Mouse (Mus musculus) brain, embryonic 18.5 days (tissue): ENCODE data around the gene Rnf121.

Source experiments
- DNase-seq: peaks from one replicate; pipeline ENCODE4 v3.0.0-alpha.2; 2012; ENCODE audit warnings: low read depth, low spot score

Rnf121 gene

DNA sequence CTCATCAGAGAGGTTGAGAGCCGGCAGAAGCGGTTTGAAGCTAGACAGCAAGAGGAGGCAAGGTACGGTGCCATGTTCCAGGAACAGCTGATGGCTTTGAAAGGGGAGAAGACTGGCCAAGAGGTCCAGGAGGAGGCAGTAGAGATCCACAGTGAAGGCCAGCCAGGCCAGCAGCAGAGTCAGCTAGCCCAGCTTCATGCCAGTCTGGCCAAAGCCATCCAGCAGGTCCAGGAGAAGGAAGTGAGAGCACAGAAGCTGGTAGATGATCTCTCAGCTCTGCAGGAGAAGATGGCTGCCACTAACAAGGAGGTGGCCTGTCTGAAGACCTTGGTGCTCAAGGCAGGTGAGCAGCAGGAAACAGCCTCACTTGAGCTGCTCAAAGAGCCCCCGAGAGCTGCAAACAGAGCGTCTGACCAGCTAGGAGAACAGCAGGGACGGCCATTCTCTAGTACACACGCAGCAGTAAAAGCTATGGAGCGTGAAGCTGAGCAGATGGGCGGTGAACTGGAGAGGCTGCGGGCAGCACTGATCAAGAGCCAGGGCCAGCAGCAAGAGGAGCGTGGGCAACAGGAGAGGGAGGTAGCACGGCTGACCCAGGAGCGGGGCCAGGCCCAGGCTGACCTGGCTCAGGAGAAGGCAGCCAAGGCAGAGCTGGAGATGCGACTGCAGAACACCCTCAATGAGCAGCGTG, 65.7 kb downstream of the Rnf121 start:
- DNase-seq = no peak

DNA sequence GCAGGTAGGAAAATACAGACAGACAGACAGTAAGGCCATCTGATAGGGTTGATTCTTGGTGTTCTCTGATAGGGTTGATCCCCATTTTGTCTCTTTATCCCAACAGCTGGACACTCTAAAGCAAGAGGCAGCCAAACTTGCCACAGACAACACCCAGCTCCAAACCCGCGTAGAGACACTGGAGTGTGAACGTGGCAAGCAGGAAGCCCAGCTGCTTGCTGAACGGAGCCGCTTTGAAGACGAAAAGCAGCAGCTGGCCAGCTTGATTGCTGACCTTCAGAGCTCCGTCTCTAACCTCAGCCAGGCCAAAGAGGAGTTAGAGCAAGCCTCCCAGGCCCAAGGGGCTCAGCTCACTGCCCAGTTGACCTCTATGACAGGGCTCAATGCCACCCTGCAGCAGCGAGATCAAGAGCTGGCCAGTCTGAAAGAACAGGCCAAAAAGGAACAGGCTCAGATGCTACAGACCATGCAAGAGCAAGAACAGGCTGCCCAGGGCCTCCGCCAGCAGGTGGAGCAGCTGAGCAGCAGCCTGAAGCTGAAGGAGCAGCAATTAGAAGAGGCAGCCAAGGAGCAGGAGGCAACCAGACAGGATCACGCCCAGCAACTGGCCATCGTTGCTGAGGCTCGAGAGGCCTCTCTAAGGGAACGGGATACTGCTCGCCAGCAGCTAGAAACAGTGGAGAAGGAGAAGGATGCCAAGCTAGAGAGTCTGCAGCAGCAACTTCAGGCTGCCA, 66.9 kb downstream of the Rnf121 start:
- peak; percentile 18 for DNase-seq

DNA sequence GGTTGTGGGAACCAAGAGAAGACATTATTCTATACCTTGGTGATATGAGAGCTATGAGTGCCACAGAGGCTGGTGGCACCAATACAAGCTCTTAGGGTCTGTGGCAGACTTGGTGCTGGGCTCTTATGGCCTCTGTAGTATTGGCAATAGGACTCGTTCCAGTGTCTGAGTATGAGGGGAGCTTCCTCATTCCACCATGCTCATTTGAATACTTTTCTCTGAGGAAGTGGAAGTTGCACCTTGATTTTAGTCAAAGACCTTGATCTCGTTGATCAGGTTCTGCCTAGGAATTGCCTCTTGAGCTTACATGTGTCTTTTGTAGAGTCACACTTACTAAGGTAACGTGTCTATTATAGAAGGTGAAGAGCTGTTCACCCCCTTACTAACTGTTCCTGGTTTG, 71.0 kb downstream of the Rnf121 start:
- DNase-seq = no peak

DNA sequence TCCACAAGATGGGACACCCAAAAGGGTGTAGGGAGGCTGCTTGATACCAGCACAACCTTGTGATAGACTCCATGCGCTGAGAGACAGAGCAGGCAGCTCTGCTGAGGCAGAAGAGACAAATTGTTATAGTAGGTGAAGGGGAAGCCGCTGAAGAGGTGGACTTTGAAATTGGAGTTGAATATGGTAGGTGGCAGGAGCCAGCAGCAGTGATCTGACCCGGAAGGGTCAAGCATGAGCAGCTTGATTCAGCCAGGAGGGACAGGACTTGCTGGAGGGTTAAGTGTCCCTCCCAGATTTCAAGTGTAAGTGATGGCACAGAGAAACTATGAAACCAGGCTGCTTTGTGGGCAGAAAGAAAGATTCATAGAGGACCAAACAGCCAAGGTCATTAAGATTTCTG, 80.2 kb downstream of the Rnf121 start:
- no peak for DNase-seq

DNA sequence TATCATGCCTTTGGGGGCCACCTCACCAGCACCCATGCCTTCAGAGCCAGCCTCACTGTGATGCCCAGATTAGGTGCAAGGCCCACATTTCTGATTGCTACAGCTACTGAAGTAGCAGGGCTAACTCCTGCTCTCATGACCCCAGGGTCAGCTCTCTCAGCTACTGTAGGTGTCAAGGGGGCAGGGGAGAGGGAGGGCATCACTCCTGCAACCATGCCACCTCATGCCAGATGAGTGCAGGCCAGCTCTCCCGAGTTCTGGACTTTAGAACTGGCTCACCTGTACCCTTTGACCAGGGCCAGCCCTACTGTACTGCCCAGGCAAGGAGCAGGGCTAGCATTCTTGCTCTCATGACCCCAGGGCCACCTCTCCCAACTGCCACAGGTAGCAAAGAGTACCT, 82.5 kb downstream of the Rnf121 start:
- no peak for DNase-seq

DNA sequence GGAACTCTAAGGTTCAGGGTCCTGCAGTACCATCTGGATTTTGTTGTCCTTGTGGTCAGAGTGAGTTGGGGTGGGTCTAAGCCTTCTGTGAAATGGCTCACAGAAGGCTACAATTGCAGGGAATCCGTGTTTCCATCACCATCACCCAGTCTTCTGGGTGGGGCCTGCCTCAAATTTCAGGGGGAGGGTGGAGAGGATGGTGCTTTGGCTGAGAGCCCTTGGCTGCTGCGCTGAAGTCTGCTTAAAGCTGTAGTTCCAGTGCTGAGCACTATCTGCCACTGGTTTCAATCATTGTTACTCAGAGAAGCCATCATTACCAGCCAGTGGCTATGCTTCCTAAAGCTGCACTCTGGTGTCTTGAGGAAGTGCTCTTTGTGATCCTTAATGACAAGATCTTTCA, 90.8 kb downstream of the Rnf121 start:
- no peak for DNase-seq

DNA sequence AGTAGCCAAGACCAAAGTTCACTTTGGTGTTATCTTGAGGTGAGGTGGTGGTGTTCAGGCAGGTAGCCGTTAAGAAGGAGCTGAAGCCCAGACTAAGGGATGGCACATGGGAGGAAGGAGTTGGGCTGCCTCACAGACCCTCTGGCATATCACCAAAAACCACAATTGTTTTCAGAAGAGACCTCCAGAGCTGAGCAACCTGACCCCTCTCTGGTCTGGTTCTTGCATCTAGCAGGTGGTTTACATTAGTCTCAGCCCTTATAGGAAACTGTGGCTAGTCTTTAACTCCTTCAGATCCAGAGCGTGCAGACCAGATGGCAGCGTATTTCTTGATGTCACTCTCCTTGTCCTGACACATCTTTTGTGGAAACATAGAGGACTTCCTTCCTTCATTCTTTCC, 91.5 kb downstream of the Rnf121 start:
- DNase-seq = no peak

DNA sequence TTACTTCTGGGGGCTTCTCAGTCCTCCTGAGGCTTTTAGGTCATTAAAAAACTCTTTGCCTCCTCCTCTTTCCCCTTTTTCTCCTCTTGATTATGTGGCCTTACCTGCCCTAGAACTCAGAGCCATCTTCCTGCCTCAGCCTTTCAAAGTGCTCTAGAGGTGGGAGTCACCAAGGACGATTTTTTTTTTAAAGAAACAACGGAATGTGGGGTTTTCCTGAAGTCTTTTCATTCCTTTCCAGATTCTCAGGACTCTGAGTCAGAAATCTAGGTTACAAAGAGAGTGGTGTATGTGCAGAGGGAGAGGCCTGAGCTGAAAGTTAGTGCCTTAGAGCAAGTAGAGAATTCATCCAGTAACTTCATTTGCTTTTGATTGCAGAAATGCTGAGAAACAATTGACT, 93.5 kb downstream of the Rnf121 start:
- no peak for DNase-seq

DNA sequence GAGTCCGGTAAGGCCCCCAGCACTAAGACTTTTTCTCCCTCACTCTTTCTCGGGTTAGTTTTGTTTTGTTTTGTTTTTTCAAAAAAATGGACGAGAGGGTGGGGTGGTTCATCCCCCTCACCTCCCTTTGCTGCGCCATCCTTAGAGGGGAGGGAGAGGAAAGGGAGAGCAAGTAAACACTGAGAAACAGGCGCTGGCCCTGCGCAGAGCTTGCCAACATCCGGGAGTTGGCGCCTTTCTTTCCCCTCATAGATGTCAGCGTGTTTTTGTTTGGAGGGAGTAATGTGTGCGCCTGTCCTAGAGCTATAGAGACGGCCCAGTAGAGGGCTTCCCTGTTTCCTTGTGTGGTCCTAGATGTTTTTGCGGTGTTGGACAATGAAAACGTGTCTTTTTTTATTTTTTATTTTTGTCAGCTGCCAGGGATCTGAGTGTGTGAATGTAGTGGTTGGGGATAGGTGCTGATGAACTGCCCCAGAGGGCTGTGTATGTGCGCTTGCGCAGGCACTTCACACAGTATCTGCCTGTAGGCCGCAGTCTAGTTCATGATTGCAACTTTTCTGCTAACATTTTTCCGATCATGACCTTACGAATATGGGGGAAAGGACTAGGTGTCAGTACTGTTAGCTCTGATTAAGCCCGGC, 94.3 kb downstream of the Rnf121 start:
- peak; percentile 76 for DNase-seq

DNA sequence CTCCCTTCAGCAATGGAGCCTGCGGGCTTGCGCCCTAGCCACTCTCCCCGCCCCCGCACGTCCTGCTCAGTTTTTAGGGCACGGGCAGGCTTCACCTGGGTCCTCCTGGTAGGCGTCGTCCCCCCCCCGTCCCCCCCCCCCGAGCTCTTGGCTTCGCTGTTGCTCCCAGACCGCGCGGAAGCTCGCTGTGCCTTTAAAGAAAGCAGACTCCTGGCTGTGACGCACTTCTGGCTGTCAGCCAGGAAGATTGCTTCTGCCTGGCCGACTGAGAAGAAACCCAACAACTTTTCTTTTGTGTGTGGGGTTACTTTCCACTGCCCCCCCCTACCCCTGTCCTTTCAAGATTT, 94.9 kb downstream of the Rnf121 start:
- peak; percentile 87 for DNase-seq

DNA sequence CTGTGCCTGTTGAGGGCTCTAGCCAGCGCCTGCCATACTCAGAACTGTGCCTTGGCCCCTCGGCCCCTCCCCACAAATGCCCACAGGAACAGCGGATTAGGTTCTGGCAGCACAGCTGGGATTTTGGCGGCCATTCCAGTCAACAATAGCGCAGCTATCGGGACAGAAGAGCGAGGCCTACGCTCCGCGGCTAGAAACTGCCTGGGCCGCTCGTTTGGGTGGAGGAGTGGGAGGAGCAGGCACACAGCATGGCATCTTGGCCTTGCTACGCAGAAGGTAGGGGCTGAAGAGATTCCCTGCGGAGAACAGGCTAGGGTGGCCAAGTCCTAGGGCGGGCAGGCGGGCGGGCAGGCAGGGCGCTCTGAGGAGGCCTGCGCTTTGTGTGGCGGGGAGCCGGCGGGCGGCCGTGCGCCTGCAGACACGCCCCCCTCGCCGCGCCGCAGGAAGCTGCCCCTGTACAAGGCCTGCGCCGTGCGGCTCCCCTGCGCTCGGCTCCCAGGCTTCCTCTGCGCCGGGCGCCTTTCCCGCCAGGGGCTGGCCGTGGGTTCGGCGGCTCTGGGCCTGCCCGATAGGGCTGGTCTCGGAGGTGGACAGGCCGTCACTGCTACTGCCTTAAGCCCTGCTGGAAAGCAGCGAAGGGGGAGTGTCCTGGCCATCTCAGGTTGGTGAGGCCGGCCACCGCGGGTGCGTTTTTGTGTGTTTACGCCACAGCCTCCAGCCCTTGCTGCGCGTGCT, 95.4 kb downstream of the Rnf121 start:
- peak; percentile 69 for DNase-seq
